Mouse (Mus musculus): ENCODE results near the gene Rhobtb3. TPM values are rescaled to one million over a fixed set of nuclear protein-coding genes. Genes with fewer than 3 reads are reported as not detected.

Rhobtb3 gene
- polyA plus RNA-seq (2017; shearing (Covaris generic)), result 0.18 TPM

GRCm38 (mm10) chr13:75943189-75944043 lies at the start of gene Rhobtb3:
Gene Rhobtb3 (minus strand): TSS chr13:75943925.

GRCm38 (mm10) chr13:75966850-75967249 lies 23.1 kb upstream of the Rhobtb3 start, which contains the start of gene Spata9:
Gene Spata9 (plus strand): TSS chr13:75967150.

GRCm38 (mm10) chr13:75839719-75840481 lies 103.8 kb downstream of the Rhobtb3 start, which contains the start of gene Glrx:
Gene Glrx (plus strand): TSS chr13:75839868.

Other genes starting within 250 kb of the Rhobtb3 start
- 141 TPM for gene Ell2, start 237.2 kb downstream of the Rhobtb3 start, polyA plus RNA-seq (2017; shearing (Covaris generic))
- 42.4 TPM for gene Glrx, start 104.1 kb downstream of the Rhobtb3 start, polyA plus RNA-seq (2017; shearing (Covaris generic))
- not detected for gene Spata9, start 23.2 kb upstream of the Rhobtb3 start, polyA plus RNA-seq (2017; shearing (Covaris generic))
- gene Rfesd, start 74.8 kb upstream of the Rhobtb3 start, polyA plus RNA-seq (2017; shearing (Covaris generic)), result 7.3 TPM
- gene Gpr150, start 113.1 kb upstream of the Rhobtb3 start, polyA plus RNA-seq (2017; shearing (Covaris generic)), result not detected
- 5.3 TPM for gene Arsk, start 154.7 kb upstream of the Rhobtb3 start, polyA plus RNA-seq (2017; shearing (Covaris generic))
- 21.1 TPM for gene Ttc37, start 154.8 kb upstream of the Rhobtb3 start, polyA plus RNA-seq (2017; shearing (Covaris generic))